Mouse (Mus musculus): ENCODE data around the gene Dach1.

GRCm38 (mm10) chr14:98155725-98156392 lies 13.7 kb downstream of the Dach1 start:
- no peak for TF ChIP-seq POLR2A (IDR thresholded peaks at IDR 0.05; ENCODE audit: insufficient read depth, low read length)
- TF ChIP-seq EP300 (IDR thresholded peaks at IDR 0.05; ENCODE audit: insufficient read depth, low read depth, low read length), result no peak
- TF ChIP-seq CTCF (IDR thresholded peaks at IDR 0.05; ENCODE audit: low read depth, low read length), result no peak

Data from ES-Bruce4 (cell line).